Mouse (Mus musculus) B cell, adult 2 months (primary cell): ENCODE data around the gene Nsun3.
"Not testable (repeated sequence)": the region's sequence is repeated elsewhere in the genome, so short reads cannot be mapped to it uniquely, and the experiment has no call there.

Experiments used
- DNase-seq, 2 experiments: peaks; one replicate each; pipeline ENCODE4 v3.0.0; 2022

Nsun3 gene

DNA sequence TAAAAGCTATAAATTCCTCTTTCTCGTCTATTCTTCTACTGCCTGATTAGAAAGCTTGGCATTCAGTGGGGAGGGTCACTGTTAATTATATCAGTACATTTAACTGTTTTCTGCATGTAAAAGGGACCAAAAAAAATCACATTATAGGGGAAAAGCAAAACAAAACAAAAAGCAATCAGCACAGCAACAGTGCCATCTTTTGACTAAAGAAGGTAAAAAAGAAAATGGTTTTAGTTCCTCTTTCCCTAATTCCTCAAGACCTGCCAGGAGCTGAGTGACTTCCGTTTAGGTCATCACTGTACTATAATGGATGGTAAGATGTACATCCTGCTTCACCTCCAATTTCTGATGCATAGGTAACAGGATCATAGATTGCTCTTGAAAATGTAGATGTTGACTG is 40.7 kb downstream of the Nsun3 start:
- no peak for DNase-seq

DNA sequence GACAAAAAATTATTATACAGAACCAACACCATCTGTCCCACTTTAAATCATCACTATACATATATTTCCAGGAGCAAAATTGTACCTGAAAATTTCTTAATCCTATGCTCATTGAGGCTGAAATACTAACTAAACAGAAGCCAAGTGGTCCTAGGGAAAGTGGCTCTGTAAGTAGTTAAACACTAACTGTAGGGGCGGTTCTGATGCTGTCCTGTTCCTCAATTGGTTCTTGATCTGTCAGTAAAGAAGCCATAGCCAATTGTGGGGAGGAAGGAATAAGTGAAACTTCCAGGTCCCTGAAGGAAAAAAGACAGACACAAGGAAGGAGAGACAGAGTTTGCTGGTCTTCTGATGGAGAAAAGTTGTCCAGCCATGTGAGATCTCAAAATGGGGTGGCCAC is 52.3 kb downstream of the Nsun3 start:
- DNase-seq, result no peak

DNA sequence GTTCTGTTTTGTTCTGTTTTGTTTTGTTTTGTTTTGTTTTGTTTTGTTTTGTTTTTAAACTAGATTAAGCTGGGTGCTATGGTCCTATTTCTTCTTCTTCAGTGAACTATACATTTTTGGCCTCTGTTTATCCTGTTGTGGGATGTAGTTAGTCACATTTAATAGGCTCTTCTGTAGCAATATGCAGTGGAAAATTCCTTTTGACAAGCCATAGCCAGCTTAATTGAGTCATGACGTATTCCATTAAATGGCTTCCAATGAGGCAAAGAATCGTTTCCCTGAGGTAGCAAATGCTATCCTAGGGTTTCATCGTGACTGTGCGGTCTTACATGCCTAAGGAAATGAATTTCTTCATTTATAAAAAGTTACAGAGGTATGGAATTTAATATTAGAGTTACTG is 56.3 kb downstream of the Nsun3 start:
- DNase-seq, result no peak

DNA sequence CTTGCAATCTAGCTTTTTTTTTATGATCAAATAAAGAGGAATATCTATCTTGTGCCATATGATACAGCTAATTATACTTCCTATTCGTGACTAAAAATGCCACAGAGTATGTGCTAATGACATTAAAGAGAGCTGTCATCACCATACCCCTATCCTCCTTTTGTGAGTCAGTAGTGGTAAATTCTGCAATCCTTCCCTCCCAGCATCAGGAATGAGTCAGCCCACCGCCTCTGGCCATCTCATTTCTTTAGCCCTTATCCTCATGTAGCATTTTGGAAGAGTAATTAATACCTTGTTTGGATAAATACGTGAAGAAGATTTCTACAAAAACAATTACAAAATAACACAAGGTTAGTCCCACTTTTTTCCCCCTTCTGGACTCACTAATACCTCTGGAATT is 56.8 kb downstream of the Nsun3 start:
- DNase-seq, result no peak

DNA sequence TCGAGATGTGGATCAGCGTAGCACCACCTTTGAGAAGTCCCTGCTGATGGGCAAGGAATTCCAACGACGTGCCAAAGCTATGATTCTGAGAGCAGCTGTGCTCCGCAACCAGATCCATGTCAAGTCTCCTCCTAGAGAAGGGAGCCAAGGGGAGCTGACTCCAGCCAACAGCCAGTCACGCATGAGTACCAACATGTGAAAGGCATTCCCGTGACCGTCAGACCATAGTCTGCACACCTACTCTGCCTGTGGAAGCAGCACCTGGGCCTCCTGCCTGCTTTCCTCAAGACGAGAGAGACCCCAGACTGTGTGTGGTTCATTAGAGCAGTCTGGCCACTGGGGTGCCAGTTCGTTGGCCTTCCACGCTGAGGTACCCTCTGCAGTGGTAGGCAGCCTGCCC is 68.4 kb downstream of the Nsun3 start:
- not testable (repeated sequence) for DNase-seq

DNA sequence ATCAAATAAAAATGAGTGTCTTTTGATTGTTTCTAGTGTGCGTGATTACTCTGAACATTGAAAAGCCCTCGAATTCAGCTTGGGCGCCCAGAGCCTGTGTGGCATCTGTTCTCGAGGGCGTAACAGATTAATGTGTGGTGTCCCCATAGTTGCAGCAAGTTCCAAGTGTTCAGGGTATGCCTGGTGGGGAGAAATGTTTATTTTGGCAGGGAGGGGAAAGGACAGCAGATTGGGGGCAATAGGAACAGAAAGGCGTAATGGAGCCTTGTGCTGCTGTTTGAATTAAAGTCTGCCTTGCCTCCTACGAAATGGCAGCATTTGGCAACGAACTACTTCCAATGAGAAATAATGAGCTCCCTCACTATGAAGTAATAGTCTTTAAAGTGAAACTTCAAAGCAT is 96.2 kb downstream of the Nsun3 start:
- DNase-seq, result no peak

DNA sequence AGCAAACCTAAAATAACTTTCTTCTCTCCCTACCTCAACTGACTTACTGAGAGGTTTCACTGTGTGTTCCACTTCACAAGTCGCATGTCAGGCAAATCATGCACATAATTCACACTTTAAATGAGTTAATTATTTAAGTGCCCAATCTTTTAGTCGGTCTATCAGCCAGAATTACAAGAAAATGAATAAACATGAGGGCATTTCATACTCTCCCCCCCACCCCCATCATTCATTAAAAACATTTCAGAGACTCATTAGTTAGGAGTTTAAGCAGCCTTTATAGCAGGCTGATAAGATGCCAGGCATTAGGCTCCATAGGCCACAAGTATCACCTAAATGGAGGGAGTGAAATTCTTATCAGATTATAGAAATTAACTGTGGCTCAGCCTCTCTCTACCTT is 100.5 kb downstream of the Nsun3 start:
- DNase-seq, result no peak

DNA sequence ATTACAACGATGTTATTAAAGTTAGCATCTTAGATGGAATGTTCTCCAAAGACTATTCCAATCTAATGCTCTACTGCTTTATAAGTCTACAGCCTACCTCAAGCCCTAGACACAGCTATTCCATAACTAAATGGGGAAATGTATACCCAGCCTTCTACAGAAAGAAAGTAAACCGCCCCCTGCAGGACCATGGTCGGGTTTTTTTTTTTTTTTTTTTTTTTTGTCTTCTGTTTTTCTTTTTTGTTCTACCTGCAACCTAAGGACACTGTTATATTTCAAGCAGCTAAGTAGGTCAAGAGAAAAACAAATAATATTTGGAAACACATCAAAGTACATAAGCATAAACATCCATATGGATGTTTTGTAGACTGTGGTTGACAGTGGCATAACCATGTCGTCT is 101.1 kb downstream of the Nsun3 start:
- no peak for DNase-seq
